Comparison of ENCODE assay signal across 9 mouse cellular contexts in the genomic region with DNA sequence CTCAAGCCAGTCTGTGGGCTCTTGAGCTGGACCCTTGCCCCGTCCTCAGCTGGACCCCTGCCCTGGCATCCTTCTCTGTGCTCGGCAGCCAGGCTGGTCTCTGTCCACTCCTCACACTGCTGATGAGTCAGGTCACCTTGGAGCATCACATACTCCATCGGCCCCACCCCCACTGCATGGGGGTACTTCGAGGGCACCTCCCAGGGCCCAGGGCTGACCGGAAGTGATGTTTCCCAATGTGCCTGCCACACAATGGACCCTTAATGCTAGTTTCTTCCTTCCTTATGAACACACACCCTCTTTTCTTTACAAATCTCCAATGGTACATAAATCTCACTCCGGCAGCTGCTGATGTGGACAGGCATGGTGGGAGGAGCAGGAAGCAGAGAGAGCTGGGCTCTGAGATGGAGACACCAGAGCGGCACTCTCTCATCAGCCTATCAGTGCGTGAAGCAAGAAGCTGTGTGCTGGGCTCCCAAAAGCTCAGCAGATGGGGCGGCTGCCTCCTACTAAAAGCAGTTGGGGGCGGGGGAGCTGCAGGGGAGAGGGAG.
DNase-seq lines count a peak whose midpoint lies in the region; ATAC-seq and TF ChIP-seq lines count a peak whose summit lies in the region.
"Had no signal": no experiment of that assay in that cellular context is flagged by ENCODE, and none has a peak within 500 bp of the region (broad histone marks: within the 10 kb centered on the region; RNA-seq: fewer than 3 reads in every experiment).

No protein-coding gene starts in this region.

- no peak overlapping the region for H3K27ac ChIP-seq in hindbrain, postnatal 0 days
- H3K27ac ChIP-seq: midbrain, embryonic 12.5 days had no signal

- H3K9ac ChIP-seq in hindbrain, postnatal 0 days (replicated peaks; ENCODE audit: low read length) = no peak overlapping the region
- H3K9ac ChIP-seq: midbrain, embryonic 12.5 days had no signal

- H3K4me1 ChIP-seq in hindbrain, postnatal 0 days (ENCODE audit: insufficient read depth, low read length) = no peaks in the 10 kb centered on the region

- ATAC-seq in frontal cortex, adult (ENCODE audit: low TSS enrichment) = peak; percentile 85
- ATAC-seq in hindbrain, postnatal 0 days = peak; percentile 77

- H3K27me3 ChIP-seq in hindbrain, postnatal 0 days (ENCODE audit: insufficient read depth, low read length) = no peaks in the 10 kb centered on the region
- H3K27me3 ChIP-seq: midbrain, embryonic 12.5 days had no signal

- no peak for TF ChIP-seq CTCF in hindbrain, postnatal 0 days (IDR thresholded peaks at IDR 0.05; ENCODE audit: low read depth)

- WGBS in hindbrain, postnatal 0 days = 49% methylated on average over 10 of the region's 10 CpGs

- no peaks in the 10 kb centered on the region for H3K36me3 ChIP-seq in hindbrain, postnatal 0 days (ENCODE audit: insufficient read depth, low read length)
- H3K36me3 ChIP-seq: midbrain, embryonic 12.5 days had no signal

- no peaks in the 10 kb centered on the region for H3K9me3 ChIP-seq in hindbrain, postnatal 0 days (ENCODE audit: low read length)
- H3K9me3 ChIP-seq: midbrain, embryonic 12.5 days had no signal

- H3K4me3 ChIP-seq in hindbrain, postnatal 0 days (ENCODE audit: low read length) = no peak overlapping the region
- H3K4me3 ChIP-seq: midbrain, embryonic 12.5 days had no signal

- no peak for DNase-seq in frontal cortex, postnatal 25 days (ENCODE audit: low spot score in 2 of 2)
- DNase-seq in brain, adult 2 months (ENCODE audit: low read depth, low spot score) = peak; percentile 72
- peak; percentile 38 for DNase-seq in hindbrain, postnatal 0 days (ENCODE audit: low spot score)
- DNase-seq in layer of hippocampus, postnatal 25 days (ENCODE audit: extremely low spot score in 1 of 2, low spot score in 1 of 2) = peak; percentile 31 to 45
- peak; percentile 88 for DNase-seq in lung, postnatal 10 days
- DNase-seq in telencephalon, adult 2 months (ENCODE audit: low read depth, low spot score) = peak; percentile 34
- DNase-seq in urinary bladder, adult 2 months (ENCODE audit: low spot score) = no peak

- H3K4me2 ChIP-seq in hindbrain, postnatal 0 days (ENCODE audit: low read depth, low read length) = no peak overlapping the region
- H3K4me2 ChIP-seq: midbrain, embryonic 12.5 days had no signal

Comparison
In these comparisons a context has a peak if more than half of its experiments do, and no peak if none do; other contexts are left out.
1. DNase-seq: peak in brain, adult 2 months (single experiment), hindbrain, postnatal 0 days (single experiment), layer of hippocampus, postnatal 25 days (2 of 2), lung, postnatal 10 days (single experiment) and telencephalon, adult 2 months (single experiment); none in frontal cortex, postnatal 25 days (0 of 2) and urinary bladder, adult 2 months (single experiment).